Mouse (Mus musculus): ENCODE results near the gene Plpp7. TPM values are rescaled to one million over a fixed set of nuclear protein-coding genes. Genes with fewer than 3 reads are reported as not detected.
A peak's percentile ranks its signal among the peaks of the same experiment; 100 is the strongest.

Gene Plpp7
- polyA plus RNA-seq, 1 experiment from 2014 or later, result 2.5 TPM

- 0 out of 2 replicates have a peak overlapping the region, but pooled peaks have one; percentile 99 for H3K27ac ChIP-seq (ENCODE audit: low read depth)
- ATAC-seq (ENCODE audit: insufficient read depth) (no peak), DNase-seq (no peak)
- H3K9me3 ChIP-seq (ENCODE audit: low read depth, low read length), result no peaks in the 10 kb centered on the region
- peak overlapping the region; percentile 86 for H3K4me3 ChIP-seq (ENCODE audit: low read depth, low read length)
- whole genome bisulfite sequencing, result 15% methylated on average over 1 of the region's 1 CpGs
- no peaks in the 10 kb centered on the region for H3K36me3 ChIP-seq (ENCODE audit: insufficient read depth)
- H3K4me2 ChIP-seq, result peak overlapping the region; percentile 96
- no peak overlapping the region for H3K9ac ChIP-seq
- H3K27me3 ChIP-seq (ENCODE audit: insufficient read depth, low read length), result no peaks in the 10 kb centered on the region
- H3K4me1 ChIP-seq (ENCODE audit: insufficient read depth), result peaks cover 11% of the 10 kb centered on the region
- TF ChIP-seq CTCF (IDR thresholded peaks at IDR 0.05; ENCODE audit: low read depth), result no peak
Measured at GRCm38 (mm10) chr2:32150135-32150534, 54.8 kb downstream of the Plpp7 start.

GRCm38 (mm10) chr2:32150562-32150923 is 55.2 kb downstream of the Plpp7 start:
- WGBS, result 7% methylated on average over 7 of the region's 7 CpGs
- Histone ChIP-seq H3K36me3 (ENCODE audit: insufficient read depth) (no peaks in the 10 kb centered on the region), H3K4me2 (peak overlapping the region; percentile 96), H3K9me3 (ENCODE audit: low read depth, low read length) (no peaks in the 10 kb centered on the region), H3K9ac (peak overlapping the region; percentile 99), H3K4me3 (ENCODE audit: low read depth, low read length) (peak overlapping the region; percentile 86), H3K4me1 (ENCODE audit: insufficient read depth) (peaks cover 15% of the 10 kb centered on the region), H3K27me3 (ENCODE audit: insufficient read depth, low read length) (no peaks in the 10 kb centered on the region), H3K27ac (ENCODE audit: low read depth) (peak overlapping the region; percentile 99)
- ATAC-seq (ENCODE audit: insufficient read depth) (peak; percentile 79; the same call in 1 of the 2 replicates), DNase-seq (no peak)
- TF ChIP-seq CTCF (IDR thresholded peaks at IDR 0.05; ENCODE audit: low read depth), result no peak

GRCm38 (mm10) chr2:32150924-32151659 is 55.8 kb downstream of the Plpp7 start, which contains the start of gene Prrc2b:
Gene Prrc2b, plus strand, starts transcription at chr2:32151082.
- peak within 1 kb of the TSS; percentile 86 for H3K4me3 ChIP-seq (ENCODE audit: low read depth, low read length)
- peak within 1 kb of the TSS; percentile 99 for H3K9ac ChIP-seq
- ATAC-seq (ENCODE audit: insufficient read depth) (peak; percentile 42), DNase-seq (peak; percentile 80)
- H3K27ac ChIP-seq (ENCODE audit: low read depth), result peak within 1 kb of the TSS; percentile 99
- H3K4me1 ChIP-seq (ENCODE audit: insufficient read depth), result peaks cover 20% of the 10 kb centered on the region
- H3K36me3 ChIP-seq (ENCODE audit: insufficient read depth), result no peaks in the 10 kb centered on the region
- WGBS, result under 1% methylated on average over 56 of the region's 117 CpGs
- no peaks in the 10 kb centered on the region for H3K9me3 ChIP-seq (ENCODE audit: low read depth, low read length)
- TF ChIP-seq CTCF (IDR thresholded peaks at IDR 0.05; ENCODE audit: low read depth), result peak; percentile 47
- H3K27me3 ChIP-seq (ENCODE audit: insufficient read depth, low read length), result no peaks in the 10 kb centered on the region
- H3K4me2 ChIP-seq, result peak within 1 kb of the TSS; percentile 96

GRCm38 (mm10) chr2:32151660-32152366 is 56.5 kb downstream of the Plpp7 start:
- Histone ChIP-seq H3K9ac (peak overlapping the region; percentile 99), H3K4me3 (ENCODE audit: low read depth, low read length) (peak overlapping the region; percentile 86), H3K4me2 (peak overlapping the region; percentile 96), H3K36me3 (ENCODE audit: insufficient read depth) (no peaks in the 10 kb centered on the region), H3K9me3 (ENCODE audit: low read depth, low read length) (no peaks in the 10 kb centered on the region), H3K27ac (ENCODE audit: low read depth) (peak overlapping the region; percentile 99), H3K27me3 (ENCODE audit: insufficient read depth, low read length) (no peaks in the 10 kb centered on the region), H3K4me1 (ENCODE audit: insufficient read depth) (peaks cover 28% of the 10 kb centered on the region)
- ATAC-seq (ENCODE audit: insufficient read depth) (no peak), DNase-seq (peak; percentile 74)
- under 1% methylated on average over 22 of the region's 22 CpGs for WGBS
- no peak for TF ChIP-seq CTCF (IDR thresholded peaks at IDR 0.05; ENCODE audit: low read depth)

GRCm38 (mm10) chr2:32152367-32153034 is 57.2 kb downstream of the Plpp7 start:
- Histone ChIP-seq H3K27me3 (ENCODE audit: insufficient read depth, low read length) (no peaks in the 10 kb centered on the region), H3K9ac (peak overlapping the region; percentile 99), H3K4me3 (ENCODE audit: low read depth, low read length) (peak overlapping the region; percentile 86), H3K27ac (ENCODE audit: low read depth) (peak overlapping the region; percentile 99), H3K4me2 (peak overlapping the region; percentile 96), H3K36me3 (ENCODE audit: insufficient read depth) (no peaks in the 10 kb centered on the region), H3K9me3 (ENCODE audit: low read depth, low read length) (no peaks in the 10 kb centered on the region), H3K4me1 (ENCODE audit: insufficient read depth) (peaks cover 35% of the 10 kb centered on the region)
- no peak for DNase-seq
- WGBS, result 6% methylated on average over 12 of the region's 12 CpGs
- ATAC-seq (ENCODE audit: insufficient read depth), result no peak
- no peak for TF ChIP-seq CTCF (IDR thresholded peaks at IDR 0.05; ENCODE audit: low read depth)

- Histone ChIP-seq H3K27me3 (ENCODE audit: insufficient read depth, low read length) (no peaks in the 10 kb centered on the region), H3K36me3 (ENCODE audit: insufficient read depth) (no peaks in the 10 kb centered on the region), H3K4me1 (ENCODE audit: insufficient read depth) (peaks cover 38% of the 10 kb centered on the region), H3K4me3 (ENCODE audit: low read depth, low read length) (peak overlapping the region; percentile 86), H3K9me3 (ENCODE audit: low read depth, low read length) (no peaks in the 10 kb centered on the region), H3K9ac (peak overlapping the region; percentile 99), H3K27ac (ENCODE audit: low read depth) (peak overlapping the region; percentile 99), H3K4me2 (peak overlapping the region; percentile 96)
- no peak for TF ChIP-seq CTCF (IDR thresholded peaks at IDR 0.05; ENCODE audit: low read depth)
- peak; percentile 29; the same call in 1 of the 2 replicates for ATAC-seq (ENCODE audit: insufficient read depth)
- 7% methylated on average over 13 of the region's 13 CpGs for WGBS
- peak; percentile 78 for DNase-seq
Measured at GRCm38 (mm10) chr2:32153041-32153790, 57.9 kb downstream of the Plpp7 start.

All from lung, embryonic 14.5 days (tissue).